Mouse (Mus musculus) adrenal gland, postnatal 36 days (tissue): ENCODE measurements around the gene Snrnp25. TPM values are rescaled to one million over a fixed set of nuclear protein-coding genes. Genes with fewer than 3 reads are reported as not detected.

Source experiments
- DNase-seq, 2 experiments: peaks; one replicate each; pipeline ENCODE4 v3.0.0; 2021; ENCODE audit warnings: mixed read lengths in 1 of 2
- total RNA-seq, 2 experiments: library from RNA; stranded (reverse); gene quantifications; 2 replicates each; pipeline ENCODE4 v1.2.3; 2021

Snrnp25 gene
- total RNA-seq, 2 experiments from 2014 or later: 14.8 to 19.4 TPM

GRCm38 (mm10) chr11:32243205-32243955, 38.2 kb downstream of the Snrnp25 start:
- DNase-seq: no peak

- no peak for DNase-seq
Observed at GRCm38 (mm10) chr11:32244064-32244463, 38.8 kb downstream of the Snrnp25 start.

GRCm38 (mm10) chr11:32244617-32245016, 39.4 kb downstream of the Snrnp25 start:
- no peak for DNase-seq

GRCm38 (mm10) chr11:32245614-32246013, 40.4 kb downstream of the Snrnp25 start:
- no peak for DNase-seq

- no peak for DNase-seq
Observed at GRCm38 (mm10) chr11:32247068-32247467, 41.9 kb downstream of the Snrnp25 start.

GRCm38 (mm10) chr11:32248350-32248749, 43.1 kb downstream of the Snrnp25 start:
- DNase-seq: no peak

- no peak for DNase-seq
Observed at GRCm38 (mm10) chr11:32250880-32251763, 45.9 kb downstream of the Snrnp25 start.

- no peak for DNase-seq
Observed at GRCm38 (mm10) chr11:32253121-32253520, 47.9 kb downstream of the Snrnp25 start.

GRCm38 (mm10) chr11:32256146-32256545, 50.9 kb downstream of the Snrnp25 start:
- no peak for DNase-seq

- DNase-seq: no peak
Observed at GRCm38 (mm10) chr11:32256566-32256965, 51.4 kb downstream of the Snrnp25 start.

Other genes with a start within 250 kb of the Snrnp25 start
- gene 4930524B15Rik, start 239.8 kb upstream of the Snrnp25 start, total RNA-seq: not detected
- gene Nsg2, start 205.0 kb upstream of the Snrnp25 start, total RNA-seq: 10 to 100 TPM; 24.3 to 26.1 TPM
- under 1 TPM; 0.26 to 0.96 TPM for gene Il9r, start 5.1 kb upstream of the Snrnp25 start, total RNA-seq
- gene Rhbdf1, start 16.9 kb downstream of the Snrnp25 start, total RNA-seq: 10 to 100 TPM; 24.7 to 36.8 TPM
- 10 to 100 TPM; 22.1 to 22.7 TPM for gene Mpg, start 21.1 kb downstream of the Snrnp25 start, total RNA-seq
- 10 to 100 TPM; 62.9 to 65.2 TPM for gene Nprl3, start 62.3 kb downstream of the Snrnp25 start, total RNA-seq
- gene Hba-x, start 71.0 kb downstream of the Snrnp25 start, total RNA-seq: not detected
- gene Hba-a1, start 78.1 kb downstream of the Snrnp25 start, total RNA-seq: 1,000 to 10,000 TPM; 2,230 to 3,771 TPM
- gene Hbq1b, start 81.5 kb downstream of the Snrnp25 start, total RNA-seq: not detected
- gene Hba-a2, start 91.1 kb downstream of the Snrnp25 start, total RNA-seq: 1,000 to 10,000 TPM; 1,676 to 2,955 TPM
- under 1 TPM; 0.49 to 0.93 TPM for gene Hbq1a, start 94.7 kb downstream of the Snrnp25 start, total RNA-seq
- gene Sh3pxd2b, start 142.4 kb downstream of the Snrnp25 start, total RNA-seq: 10 to 100 TPM in 1 of 2 experiments, 1 to 10 TPM in 1; 5.7 to 10.7 TPM
- gene Ubtd2, start 250.0 kb downstream of the Snrnp25 start, total RNA-seq: 10 to 100 TPM; 15.3 to 15.5 TPM